Mouse (Mus musculus) lung, adult 2 months (tissue): ENCODE measurements at regions not wholly inside any gene's neighbourhood (a gene's known extent, or its start where the extent isn't known, plus 50 kb on each side); places are given as distances from the start of the nearest gene placed in this dataset.

Experiments used
- CTCF ChIP-seq: fragments of 200-500 bp; IDR thresholded peaks from 2 replicates; pipeline ENCODE4 v1.5.1; 2011; ENCODE audit warnings: mild to moderate bottlenecking, low read length, control low read depth; ENCODE audit not compliant: insufficient read depth
- POLR2A ChIP-seq: fragments of 200-500 bp; IDR thresholded peaks from 2 replicates; pipeline ENCODE4 v1.6.1; 2011; ENCODE audit warnings: low read depth, mild to moderate bottlenecking, control low read depth, low read length, borderline replicate concordance; ENCODE audit errors: extremely low read depth

DNA sequence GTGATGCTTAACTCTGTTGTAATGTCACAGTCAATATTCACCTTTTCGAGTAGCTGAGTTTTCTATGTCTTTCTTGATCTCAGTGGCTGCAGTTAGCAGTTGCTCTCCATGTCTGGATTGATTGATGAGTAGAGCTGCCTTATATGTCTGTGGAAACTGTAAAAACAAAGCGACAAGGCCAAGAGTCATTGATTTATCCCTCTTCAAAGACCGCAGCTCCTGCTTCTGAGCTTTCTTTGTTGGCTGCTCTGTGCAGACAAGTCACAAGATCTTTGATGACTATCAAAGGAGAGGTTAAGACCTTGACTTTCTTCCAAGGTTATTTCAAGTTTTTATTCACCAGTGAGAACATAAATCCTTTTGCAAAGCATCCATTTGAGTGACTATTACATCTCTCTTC, 395.2 kb downstream of the Rad51ap2 start:
- TF ChIP-seq CTCF (no peak), POLR2A (no peak)
